Mouse (Mus musculus) limb, embryonic 10.5 days (tissue): ENCODE measurements around the gene Col20a1. TPM values are rescaled to one million over a fixed set of nuclear protein-coding genes. Genes with fewer than 3 reads are reported as not detected.

ENCODE experiments used
- DNase-seq: peaks from one replicate; pipeline ENCODE4 v3.0.0-alpha.2; 2017; ENCODE audit warnings: low spot score
- H3K27ac ChIP-seq: fragments of 300-500 bp; sonication (generic); 2 replicates; pipeline ENCODE4 v1.5.1; 2016; ENCODE audit warnings: mild to moderate bottlenecking
- H3K27me3 ChIP-seq: fragments of 300-500 bp; sonication (generic); 2 replicates; pipeline ENCODE4 v1.6.1; 2016; ENCODE audit warnings: low read depth, mild to moderate bottlenecking; ENCODE audit not compliant: poor library complexity, severe bottlenecking
- H3K36me3 ChIP-seq: fragments of 300-500 bp; sonication (generic); 2 replicates; pipeline ENCODE4 v1.6.1; 2016; ENCODE audit warnings: mild to moderate bottlenecking, moderate library complexity
- H3K4me1 ChIP-seq: fragments of 300-500 bp; sonication (generic); 2 replicates; pipeline ENCODE4 v1.6.1; 2016
- H3K4me3 ChIP-seq: fragments of 300-500 bp; sonication (generic); 2 replicates; pipeline ENCODE4 v1.5.1; 2016; ENCODE audit warnings: mild to moderate bottlenecking, moderate library complexity
- H3K9me3 ChIP-seq: fragments of 300-500 bp; sonication (generic); replicated peaks from 2 replicates; pipeline ENCODE4 v1.6.1; 2016; ENCODE audit warnings: mild to moderate bottlenecking
- WGBS: fragments of 180-500 bp; shearing (Covaris S2); methylation state at CpG from one replicate; pipeline ENCODE4 v1.1.7; 2016; 5-methylcytosine and 5-hydroxymethylcytosine counted together
- polyA plus RNA-seq: library from polyadenylated mRNA; unstranded; fragments of >200 nt; fragmentation: Nextera tagmentation; extraction: Ambion mirVana; gene quantifications from 2 replicates; pipeline ENCODE4 v1.2.1, GENCODE M21; 2016

Gene Col20a1
- polyA plus RNA-seq, 1 experiment from 2014 or later, result 0.13 TPM

DNA sequence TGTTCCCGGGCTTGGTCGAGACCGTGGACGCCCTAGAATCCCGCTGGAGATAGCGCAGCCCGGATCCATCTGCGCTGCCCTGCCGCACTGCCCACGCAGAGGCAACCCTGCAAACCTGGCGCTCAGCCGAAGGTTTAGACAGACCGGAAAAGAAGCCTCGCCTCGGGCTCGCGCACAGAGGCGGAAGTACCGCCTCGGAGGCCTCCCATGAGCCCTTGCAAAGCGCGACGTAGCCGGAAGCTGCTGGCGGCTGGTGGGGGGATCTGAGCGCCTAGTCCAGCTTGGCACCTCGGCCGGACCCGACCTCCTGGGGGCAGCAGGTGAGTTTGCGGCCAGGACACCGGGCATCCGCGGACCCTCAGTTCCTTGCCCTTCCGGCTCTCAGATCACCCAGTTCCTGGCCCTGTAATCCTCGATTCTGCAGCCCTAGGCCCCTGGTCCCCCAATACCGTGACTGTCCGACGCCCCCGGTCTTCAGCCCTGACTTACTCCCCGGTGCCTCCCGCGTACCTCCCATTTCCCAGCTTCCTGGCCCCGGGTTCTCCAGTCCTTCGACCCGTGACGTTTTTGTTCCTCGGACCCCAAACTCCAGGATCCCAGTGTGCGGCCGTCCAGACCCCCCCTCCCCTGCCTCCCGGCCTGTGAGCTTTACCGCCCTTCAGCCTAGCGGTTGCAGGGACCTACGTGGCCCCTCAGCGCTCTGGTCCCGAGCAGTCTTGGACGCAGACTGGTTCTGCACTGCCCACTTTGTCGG is 19.1 kb upstream of the Col20a1 start, which contains the start of gene Arfgap1:
Gene Arfgap1 (plus strand): TSS at position 216 of the 754 bp plus-strand sequence.
- Histone ChIP-seq H3K27me3 (no peaks in the 10 kb centered on the region), H3K9me3 (no peaks in the 10 kb centered on the region), H3K4me3 (peak within 1 kb of the TSS; percentile 80), H3K4me1 (peaks cover 18% of the 10 kb centered on the region), H3K36me3 (peaks cover 35% of the 10 kb centered on the region), H3K27ac (peak within 1 kb of the TSS; percentile 89)
- DNase-seq, result peak; percentile 93
- under 1% methylated on average over 57 of the region's 57 CpGs for WGBS

DNA sequence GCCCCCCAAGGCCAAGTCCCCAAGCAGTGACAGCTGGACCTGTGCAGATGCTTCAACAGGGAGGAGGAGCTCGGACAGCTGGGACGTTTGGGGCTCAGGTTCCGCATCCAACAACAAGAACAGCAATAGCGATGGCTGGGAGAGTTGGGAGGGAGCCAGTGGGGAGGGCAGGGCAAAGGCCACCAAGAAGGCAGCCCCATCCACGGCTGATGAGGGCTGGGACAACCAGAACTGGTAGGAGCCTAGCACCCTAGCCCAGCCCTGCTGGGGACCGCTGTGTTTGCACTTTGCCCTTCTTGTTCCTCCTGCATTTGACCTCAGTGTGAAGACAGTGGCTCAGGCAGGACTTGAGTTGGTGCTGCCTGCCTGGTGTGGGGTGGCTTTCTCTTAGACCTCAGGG is 5.2 kb upstream of the Col20a1 start:
- Histone ChIP-seq H3K4me1 (no peaks in the 10 kb centered on the region), H3K27me3 (no peaks in the 10 kb centered on the region), H3K4me3 (no peak overlapping the region), H3K36me3 (peaks cover 74% of the 10 kb centered on the region), H3K27ac (no peak overlapping the region), H3K9me3 (no peaks in the 10 kb centered on the region)
- no peak for DNase-seq
- WGBS, result 87% methylated on average over 6 of the region's 6 CpGs

DNA sequence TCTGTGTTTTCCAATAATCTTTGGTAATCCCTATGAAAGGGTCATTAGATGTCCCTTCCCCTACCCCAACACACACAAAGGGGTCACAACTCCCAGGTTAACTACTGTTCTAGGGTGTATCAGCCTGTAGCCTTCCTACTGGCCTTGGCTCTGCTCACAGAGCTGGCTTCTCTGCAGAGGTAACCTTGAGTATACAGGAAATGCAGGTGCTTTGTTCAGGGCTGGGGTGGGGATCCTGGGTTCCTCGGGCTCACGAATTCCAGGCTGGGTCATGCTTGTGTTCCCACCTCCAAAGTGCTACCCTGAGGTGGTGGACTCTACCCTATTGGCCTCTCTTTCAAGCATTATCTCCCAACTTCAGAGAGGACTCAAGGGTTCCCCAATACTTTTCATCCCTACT is 700 bp upstream of the Col20a1 start:
- no peak overlapping the region for H3K4me3 ChIP-seq
- H3K4me1 ChIP-seq, result peaks cover 4% of the 10 kb centered on the region; the same call in 1 of the 2 replicates
- DNase-seq, result no peak
- H3K36me3 ChIP-seq, result peaks cover 29% of the 10 kb centered on the region
- WGBS, result 84% methylated on average over 2 of the region's 2 CpGs
- no peaks in the 10 kb centered on the region for H3K27me3 ChIP-seq
- no peak overlapping the region for H3K27ac ChIP-seq
- no peaks in the 10 kb centered on the region for H3K9me3 ChIP-seq

GRCm38 (mm10) chr2:180987001-180987400 is 666 bp downstream of the Col20a1 start:
- H3K9me3 ChIP-seq, result no peaks in the 10 kb centered on the region
- H3K27me3 ChIP-seq, result no peaks in the 10 kb centered on the region
- H3K4me3 ChIP-seq, result no peak overlapping the region
- H3K4me1 ChIP-seq, result peaks cover 4% of the 10 kb centered on the region; the same call in 1 of the 2 replicates
- 96% methylated on average over 1 of the region's 1 CpGs for WGBS
- H3K36me3 ChIP-seq, result peaks cover 16% of the 10 kb centered on the region
- no peak overlapping the region for H3K27ac ChIP-seq
- DNase-seq, result no peak

DNA sequence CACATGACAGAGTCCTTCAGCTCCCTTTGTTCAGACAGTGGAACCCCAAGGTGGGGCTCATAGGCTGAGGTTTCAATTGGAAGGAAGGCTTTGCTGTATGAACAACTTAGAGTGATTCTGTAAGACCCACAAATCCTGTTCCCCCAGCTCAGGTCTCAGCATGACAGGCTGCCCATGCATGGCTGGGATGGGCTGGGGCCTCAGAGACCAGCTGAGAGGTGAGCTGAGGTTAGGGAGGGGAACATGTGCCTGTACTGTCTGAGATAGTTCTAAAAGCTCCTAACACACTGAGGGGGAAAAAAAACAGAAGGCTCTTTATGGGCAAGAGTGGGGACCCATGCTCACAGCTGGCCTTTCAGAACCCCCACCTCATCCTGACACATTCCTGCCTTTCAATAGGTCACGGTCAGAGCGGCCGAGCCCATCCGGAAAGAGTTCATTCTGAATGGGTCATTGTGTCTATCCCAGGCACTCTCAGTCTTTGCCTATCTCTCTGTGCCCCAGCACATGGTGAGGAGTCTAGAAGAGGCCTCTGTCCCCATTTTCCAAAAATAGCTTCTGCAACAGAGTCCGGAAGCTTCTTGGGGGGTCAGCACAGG is 1.2 kb downstream of the Col20a1 start:
- no peak for DNase-seq
- Histone ChIP-seq H3K4me3 (no peak overlapping the region), H3K36me3 (peaks cover 10% of the 10 kb centered on the region), H3K27me3 (no peaks in the 10 kb centered on the region), H3K4me1 (peaks cover 4% of the 10 kb centered on the region; the same call in 1 of the 2 replicates), H3K9me3 (no peaks in the 10 kb centered on the region), H3K27ac (no peak overlapping the region)
- WGBS, result 81% methylated on average over 5 of the region's 5 CpGs

GRCm38 (mm10) chr2:180988347-180988913 is 2.1 kb downstream of the Col20a1 start:
- no peak overlapping the region for H3K27ac ChIP-seq
- peaks cover 2% of the 10 kb centered on the region; the same call in 1 of the 2 replicates for H3K36me3 ChIP-seq
- peaks cover 4% of the 10 kb centered on the region; the same call in 1 of the 2 replicates for H3K4me1 ChIP-seq
- no peaks in the 10 kb centered on the region for H3K27me3 ChIP-seq
- DNase-seq, result no peak
- WGBS, result 90% methylated on average over 3 of the region's 3 CpGs
- no peak overlapping the region for H3K4me3 ChIP-seq
- H3K9me3 ChIP-seq, result no peaks in the 10 kb centered on the region

- H3K4me3 ChIP-seq, result no peak overlapping the region
- no peaks in the 10 kb centered on the region; the same call in 1 of the 2 replicates for H3K36me3 ChIP-seq
- no peak for DNase-seq
- H3K4me1 ChIP-seq, result peaks cover 4% of the 10 kb centered on the region; the same call in 1 of the 2 replicates
- H3K9me3 ChIP-seq, result no peaks in the 10 kb centered on the region
- no peaks in the 10 kb centered on the region for H3K27me3 ChIP-seq
- no peak overlapping the region for H3K27ac ChIP-seq
- WGBS, result 56% methylated on average over 1 of the region's 1 CpGs
These were observed 2.6 kb downstream of the Col20a1 start for GRCm38 (mm10) chr2:180988948-180989347.

GRCm38 (mm10) chr2:180990347-180990746 is 4.0 kb downstream of the Col20a1 start:
- H3K27me3 ChIP-seq, result no peaks in the 10 kb centered on the region
- DNase-seq, result no peak
- 74% methylated on average over 4 of the region's 4 CpGs for WGBS
- H3K9me3 ChIP-seq, result no peaks in the 10 kb centered on the region
- no peaks in the 10 kb centered on the region for H3K36me3 ChIP-seq
- peaks cover 4% of the 10 kb centered on the region; the same call in 1 of the 2 replicates for H3K4me1 ChIP-seq
- no peak overlapping the region for H3K4me3 ChIP-seq
- H3K27ac ChIP-seq, result no peak overlapping the region

- no peak overlapping the region for H3K27ac ChIP-seq
- H3K36me3 ChIP-seq, result no peaks in the 10 kb centered on the region
- H3K9me3 ChIP-seq, result no peaks in the 10 kb centered on the region
- no peaks in the 10 kb centered on the region for H3K4me1 ChIP-seq
- 74% methylated on average over 2 of the region's 2 CpGs for WGBS
- H3K4me3 ChIP-seq, result no peak overlapping the region
- DNase-seq, result no peak
- H3K27me3 ChIP-seq, result no peaks in the 10 kb centered on the region
These were observed 8.0 kb downstream of the Col20a1 start for GRCm38 (mm10) chr2:180994360-180994759.

DNA sequence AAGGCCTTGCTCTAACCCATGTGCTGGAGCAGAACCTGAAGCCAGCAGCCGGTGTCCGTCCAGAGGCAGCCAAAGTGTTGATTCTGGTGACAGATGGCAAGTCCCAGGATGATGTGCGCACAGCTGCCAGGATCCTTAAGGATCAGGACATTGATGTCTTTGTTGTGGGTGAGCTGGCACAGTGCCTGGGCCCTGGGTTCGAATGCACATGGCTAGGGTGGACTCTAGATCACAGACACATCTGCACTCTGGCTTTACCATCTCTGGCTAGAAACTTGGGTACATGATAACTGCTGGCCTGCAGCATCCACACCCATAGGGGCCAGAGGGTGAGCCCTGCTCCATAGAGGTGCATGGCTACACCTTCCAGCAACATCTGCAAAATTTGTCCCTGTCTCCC is 9.1 kb downstream of the Col20a1 start:
- Histone ChIP-seq H3K27me3 (no peaks in the 10 kb centered on the region), H3K9me3 (no peaks in the 10 kb centered on the region), H3K4me3 (no peak overlapping the region), H3K4me1 (no peaks in the 10 kb centered on the region), H3K27ac (no peak overlapping the region), H3K36me3 (no peaks in the 10 kb centered on the region)
- 89% methylated on average over 4 of the region's 4 CpGs for WGBS
- no peak for DNase-seq

DNA sequence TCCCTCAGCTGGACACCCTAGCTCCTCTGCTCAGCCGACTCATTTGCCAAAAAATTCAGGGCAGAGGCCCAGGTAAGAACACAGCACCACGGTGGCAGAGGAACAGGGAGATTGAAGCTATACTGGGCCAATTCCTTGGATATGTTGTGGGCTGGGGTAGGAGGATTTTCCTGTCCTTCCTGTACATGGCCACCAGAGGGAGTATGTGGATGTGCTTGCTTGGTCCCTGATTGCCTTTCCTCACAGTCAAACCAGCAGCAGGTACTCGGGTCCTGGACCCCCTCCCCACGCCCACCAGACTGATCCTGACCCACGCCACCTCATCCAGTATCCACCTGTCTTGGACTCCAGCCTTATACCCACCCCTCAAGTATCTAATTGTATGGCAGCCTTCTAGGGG is 10.1 kb downstream of the Col20a1 start:
- Histone ChIP-seq H3K36me3 (no peaks in the 10 kb centered on the region), H3K4me1 (no peaks in the 10 kb centered on the region), H3K27me3 (no peaks in the 10 kb centered on the region), H3K27ac (no peak overlapping the region), H3K4me3 (no peak overlapping the region), H3K9me3 (no peaks in the 10 kb centered on the region)
- WGBS, result 22% methylated on average over 5 of the region's 5 CpGs
- DNase-seq, result peak; percentile 57

DNA sequence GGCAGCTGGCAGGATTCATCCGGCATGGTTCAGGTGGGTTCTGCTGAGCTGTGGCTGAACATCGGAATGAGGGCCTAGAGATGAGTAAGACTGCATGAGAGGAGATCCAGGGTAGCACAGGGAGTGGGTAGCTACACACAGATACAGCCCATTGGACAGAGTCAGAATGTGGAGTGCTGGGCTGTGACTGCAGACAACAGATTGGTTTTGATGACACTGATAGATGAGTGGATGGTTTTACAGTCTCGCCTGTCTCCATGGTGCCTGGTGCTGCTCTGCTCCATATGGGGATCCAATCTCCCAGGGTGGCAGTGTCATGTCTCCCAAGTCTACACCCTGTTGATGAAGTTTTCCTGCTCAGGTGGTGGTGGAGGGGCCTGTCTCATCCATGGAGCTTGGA is 10.6 kb downstream of the Col20a1 start:
- DNase-seq, result no peak
- Histone ChIP-seq H3K36me3 (no peaks in the 10 kb centered on the region), H3K4me3 (no peak overlapping the region), H3K4me1 (no peaks in the 10 kb centered on the region), H3K27ac (no peak overlapping the region), H3K27me3 (no peaks in the 10 kb centered on the region), H3K9me3 (no peaks in the 10 kb centered on the region)
- 69% methylated on average over 3 of the region's 3 CpGs for WGBS

GRCm38 (mm10) chr2:181007054-181007453 is 20.7 kb downstream of the Col20a1 start:
- Histone ChIP-seq H3K27me3 (no peaks in the 10 kb centered on the region), H3K4me3 (no peak overlapping the region)
- whole genome bisulfite sequencing, result 49% methylated on average over 4 of the region's 4 CpGs

More at GRCm38 (mm10) chr2:181007054-181007453, 20.7 kb downstream of the Col20a1 start:
- H3K27ac ChIP-seq, result no peak overlapping the region
- H3K9me3 ChIP-seq, result no peaks in the 10 kb centered on the region
- H3K4me1 ChIP-seq, result no peaks in the 10 kb centered on the region
- DNase-seq, result no peak
- no peaks in the 10 kb centered on the region for H3K36me3 ChIP-seq
